Mouse (Mus musculus) E14TG2a.4 (cell line): ENCODE measurements around the gene Grik2.

Experiments used
- H3K27me3 ChIP-seq: 2 replicates; pipeline ENCODE4 v1.6.1; 2014; ENCODE audit warnings: low read length, control low read depth; ENCODE audit not compliant: insufficient read depth
- H3K36me3 ChIP-seq: 2 replicates; pipeline ENCODE4 v1.6.1; 2014; ENCODE audit warnings: low read length, control low read depth; ENCODE audit not compliant: insufficient read depth
- H3K4me1 ChIP-seq: replicated peaks from 2 replicates; pipeline ENCODE4 v1.6.1; 2014; ENCODE audit warnings: low read depth, low read length, control low read depth
- H3K4me3 ChIP-seq: replicated peaks from 2 replicates; pipeline ENCODE4 v1.5.1; 2014; ENCODE audit warnings: mild to moderate bottlenecking, low read length
- H3K9me3 ChIP-seq: 2 replicates; pipeline ENCODE4 v1.6.1; 2014; ENCODE audit warnings: low read length, control low read depth
- CTCF ChIP-seq: conservative IDR thresholded peaks from 2 replicates; pipeline ENCODE4 v1.5.1; 2014; ENCODE audit warnings: low read length
- NANOG ChIP-seq: IDR thresholded peaks from 2 replicates; pipeline ENCODE4 v1.6.1; 2014; ENCODE audit warnings: borderline replicate concordance, low read length, mixed read lengths
- POU5F1 ChIP-seq: IDR thresholded peaks from 2 replicates; pipeline ENCODE4 v1.6.1; 2014; ENCODE audit warnings: low read length, borderline replicate concordance

Grik2 gene

GRCm38 (mm10) chr10:49751769-49752168, 36.8 kb downstream of the Grik2 start:
- no peaks in the 10 kb centered on the region for H3K4me1 ChIP-seq
- no peaks in the 10 kb centered on the region for H3K9me3 ChIP-seq
- no peaks in the 10 kb centered on the region for H3K27me3 ChIP-seq
- H3K36me3 ChIP-seq: no peaks in the 10 kb centered on the region
- no peak for TF ChIP-seq POU5F1
- TF ChIP-seq NANOG: no peak
- no peak overlapping the region for H3K4me3 ChIP-seq

GRCm38 (mm10) chr10:49731841-49732240, 56.7 kb downstream of the Grik2 start:
- TF ChIP-seq NANOG (no peak), POU5F1 (no peak), CTCF (no peak)

DNA sequence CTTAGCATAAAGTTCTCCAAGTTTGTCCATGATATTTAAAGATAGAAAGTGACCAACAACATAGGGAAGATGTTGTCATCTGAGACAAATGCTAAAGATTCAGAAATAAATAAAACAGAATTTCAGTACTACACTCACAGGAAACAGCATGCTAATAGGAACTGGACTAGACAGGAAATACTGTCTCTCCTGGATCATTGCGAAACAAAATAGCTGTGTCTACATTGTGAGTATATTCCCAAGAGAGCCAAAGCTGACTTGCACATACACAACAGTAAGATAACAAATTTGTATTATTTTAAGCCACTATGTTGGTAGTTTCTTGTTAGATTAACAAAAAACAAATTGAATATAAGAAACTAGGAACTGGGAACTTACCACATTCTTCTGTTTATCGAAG, 64.9 kb downstream of the Grik2 start:
- H3K9me3 ChIP-seq: no peaks in the 10 kb centered on the region
- no peaks in the 10 kb centered on the region for H3K27me3 ChIP-seq
- TF ChIP-seq CTCF: no peak
- TF ChIP-seq NANOG: no peak
- no peak for TF ChIP-seq POU5F1
- no peak overlapping the region for H3K4me3 ChIP-seq
- H3K4me1 ChIP-seq: no peaks in the 10 kb centered on the region
- H3K36me3 ChIP-seq: no peaks in the 10 kb centered on the region

More at GRCm38 (mm10) chr10:49731841-49732240, 56.7 kb downstream of the Grik2 start:
- H3K4me3 ChIP-seq: no peak overlapping the region
- H3K9me3 ChIP-seq: no peaks in the 10 kb centered on the region
- no peaks in the 10 kb centered on the region for H3K36me3 ChIP-seq
- no peaks in the 10 kb centered on the region for H3K4me1 ChIP-seq
- H3K27me3 ChIP-seq: no peaks in the 10 kb centered on the region

- Histone ChIP-seq H3K4me1 (no peaks in the 10 kb centered on the region), H3K27me3 (no peaks in the 10 kb centered on the region), H3K4me3 (no peak overlapping the region), H3K36me3 (no peaks in the 10 kb centered on the region), H3K9me3 (no peaks in the 10 kb centered on the region)
- TF ChIP-seq POU5F1 (no peak), CTCF (no peak), NANOG (no peak)
These were observed 71.7 kb downstream of the Grik2 start for GRCm38 (mm10) chr10:49716856-49717255.

DNA sequence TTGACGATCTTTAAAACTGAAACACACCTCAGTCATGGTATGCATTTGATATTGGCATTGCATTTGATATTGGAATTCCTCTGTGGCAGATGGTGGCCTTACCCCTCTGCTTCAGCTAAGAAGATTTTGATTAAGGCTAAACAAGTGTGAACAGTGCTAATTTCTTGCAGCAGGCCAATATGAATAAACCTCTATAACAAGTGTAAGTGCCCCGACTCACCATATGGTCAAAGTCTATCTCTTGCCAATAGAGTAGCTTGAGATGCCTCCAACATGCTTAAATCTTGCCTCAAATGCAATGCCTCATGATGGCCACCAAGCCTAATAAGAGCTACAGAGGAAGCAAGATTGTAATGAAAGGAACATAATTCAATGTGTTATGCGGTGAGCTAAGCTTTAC, 78.8 kb downstream of the Grik2 start:
- no peaks in the 10 kb centered on the region for H3K36me3 ChIP-seq
- H3K27me3 ChIP-seq: no peaks in the 10 kb centered on the region
- no peaks in the 10 kb centered on the region for H3K4me1 ChIP-seq
- no peak overlapping the region for H3K4me3 ChIP-seq
- no peaks in the 10 kb centered on the region for H3K9me3 ChIP-seq
- TF ChIP-seq POU5F1 (no peak), NANOG (no peak), CTCF (no peak)

- no peaks in the 10 kb centered on the region for H3K4me1 ChIP-seq
- H3K9me3 ChIP-seq: no peaks in the 10 kb centered on the region
- no peaks in the 10 kb centered on the region for H3K36me3 ChIP-seq
These were observed 84.1 kb downstream of the Grik2 start for GRCm38 (mm10) chr10:49704446-49704845.

GRCm38 (mm10) chr10:49652320-49652719, 136.2 kb downstream of the Grik2 start:
- H3K9me3 ChIP-seq: no peaks in the 10 kb centered on the region
- no peak overlapping the region for H3K4me3 ChIP-seq
- TF ChIP-seq NANOG (no peak), POU5F1 (no peak), CTCF (no peak)
- no peaks in the 10 kb centered on the region for H3K4me1 ChIP-seq
- no peaks in the 10 kb centered on the region for H3K27me3 ChIP-seq
- H3K36me3 ChIP-seq: no peaks in the 10 kb centered on the region

More at GRCm38 (mm10) chr10:49704446-49704845, 84.1 kb downstream of the Grik2 start:
- no peak for TF ChIP-seq CTCF
- no peak for TF ChIP-seq NANOG
- TF ChIP-seq POU5F1: no peak
- Histone ChIP-seq H3K27me3 (no peaks in the 10 kb centered on the region), H3K4me3 (no peak overlapping the region)

DNA sequence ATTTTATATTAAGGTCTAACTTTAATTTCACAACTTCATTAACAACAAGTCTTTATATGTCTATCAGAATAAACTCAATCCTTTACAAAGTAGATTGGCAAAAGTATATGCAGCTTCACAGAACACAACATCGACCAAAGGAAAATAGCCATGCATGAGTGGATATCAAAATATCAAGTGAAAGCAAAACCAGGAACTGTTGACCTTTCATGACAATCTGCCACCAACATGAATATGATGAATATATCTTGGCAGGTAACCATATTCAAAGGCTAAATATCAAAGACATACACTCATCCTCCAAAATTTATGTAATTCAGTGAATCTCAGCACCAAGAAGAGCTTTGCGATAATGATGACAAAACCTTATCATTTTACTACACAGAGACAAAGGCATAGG, 141.4 kb downstream of the Grik2 start:
- no peaks in the 10 kb centered on the region for H3K4me1 ChIP-seq
- no peaks in the 10 kb centered on the region for H3K9me3 ChIP-seq
- H3K36me3 ChIP-seq: no peaks in the 10 kb centered on the region
- TF ChIP-seq CTCF (no peak), NANOG (no peak), POU5F1 (no peak)
- no peak overlapping the region for H3K4me3 ChIP-seq
- H3K27me3 ChIP-seq: no peaks in the 10 kb centered on the region

- H3K36me3 ChIP-seq: no peaks in the 10 kb centered on the region
- H3K9me3 ChIP-seq: no peaks in the 10 kb centered on the region
- TF ChIP-seq CTCF: no peak
- no peak for TF ChIP-seq POU5F1
- no peak for TF ChIP-seq NANOG
- H3K4me1 ChIP-seq: no peaks in the 10 kb centered on the region
- H3K27me3 ChIP-seq: no peaks in the 10 kb centered on the region
- no peak overlapping the region for H3K4me3 ChIP-seq
These were observed 148.7 kb downstream of the Grik2 start for GRCm38 (mm10) chr10:49639901-49640300.
